Mouse (Mus musculus): ENCODE results near the gene Galnt2. TPM values are rescaled to one million over a fixed set of nuclear protein-coding genes. Genes with fewer than 3 reads are reported as not detected.

Galnt2 gene
- polyA plus RNA-seq, 1 experiment from 2014 or later = 60.5 TPM

DNA sequence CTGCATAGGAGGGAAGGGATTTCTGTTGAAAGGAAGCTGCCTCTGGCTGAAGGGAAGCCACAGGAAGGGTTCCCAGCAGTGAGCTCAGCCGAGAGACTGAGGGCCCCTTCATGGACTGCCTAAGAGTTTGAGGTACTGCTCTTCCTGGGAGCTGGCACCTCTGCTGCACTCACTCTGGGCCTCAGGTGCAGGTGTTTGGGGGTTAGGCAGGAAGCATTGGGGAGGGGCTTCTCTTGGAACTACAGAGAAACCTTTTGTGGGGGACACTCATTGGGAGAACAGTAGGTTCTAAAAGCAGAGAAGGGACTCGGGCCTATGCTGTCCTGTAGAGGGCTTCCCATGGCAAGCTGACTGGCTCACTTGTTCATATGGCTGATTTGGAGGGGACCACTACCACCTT is 3.3 kb downstream of the Galnt2 start:
- Histone ChIP-seq H3K9ac (ENCODE audit: low read length) (no peak overlapping the region), H3K27ac (replicated peaks in 1 of 2; ENCODE audit: control insufficient read depth in 1 of 2, insufficient read depth in 1 of 2, low read depth in 2 of 2, low read length in 2 of 2) (no peak overlapping the region), H3K4me1 (ENCODE audit: control insufficient read depth in 2 of 2, insufficient read depth in 2 of 2, low read length in 2 of 2) (peaks cover 26 to 50% of the 10 kb centered on the region in 2 experiments), H3K9me3 (ENCODE audit: control insufficient read depth, low read length) (no peaks in the 10 kb centered on the region), H3K27me3 (ENCODE audit: control insufficient read depth, insufficient read depth, low read length) (no peaks in the 10 kb centered on the region), H3K4me2 (ENCODE audit: low read length) (no peak overlapping the region), H3K4me3 (ENCODE audit: control insufficient read depth in 1 of 2, insufficient read depth in 1 of 2, low read depth in 1 of 2, low read length in 2 of 2) (no peak overlapping the region), H3K36me3 (ENCODE audit: control insufficient read depth, insufficient read depth, low read length) (no peaks in the 10 kb centered on the region)
- 61% methylated on average over 2 of the region's 2 CpGs for WGBS
- ATAC-seq (ENCODE audit: insufficient number of reproducible peaks, insufficient read depth, low FRiP score, low read depth) = no peak

GRCm38 (mm10) chr8:124235536-124235935 is 4.3 kb downstream of the Galnt2 start:
- WGBS = 81% methylated on average over 4 of the region's 4 CpGs
- H3K9me3 ChIP-seq (ENCODE audit: control insufficient read depth, low read length) = no peaks in the 10 kb centered on the region
- no peak overlapping the region for H3K4me2 ChIP-seq (ENCODE audit: low read length)
- H3K4me3 ChIP-seq (ENCODE audit: control insufficient read depth in 1 of 2, insufficient read depth in 1 of 2, low read depth in 1 of 2, low read length in 2 of 2) = no peak overlapping the region
- H3K27me3 ChIP-seq (ENCODE audit: control insufficient read depth, insufficient read depth, low read length) = no peaks in the 10 kb centered on the region
- no peak for ATAC-seq (ENCODE audit: insufficient number of reproducible peaks, insufficient read depth, low FRiP score, low read depth)
- no peak overlapping the region for H3K9ac ChIP-seq (ENCODE audit: low read length)
- no peak overlapping the region for H3K27ac ChIP-seq (replicated peaks in 1 of 2; ENCODE audit: control insufficient read depth in 1 of 2, insufficient read depth in 1 of 2, low read depth in 2 of 2, low read length in 2 of 2)
- no peaks in the 10 kb centered on the region for H3K36me3 ChIP-seq (ENCODE audit: control insufficient read depth, insufficient read depth, low read length)
- peaks cover 27 to 52% of the 10 kb centered on the region in 2 experiments for H3K4me1 ChIP-seq (ENCODE audit: control insufficient read depth in 2 of 2, insufficient read depth in 2 of 2, low read length in 2 of 2)

DNA sequence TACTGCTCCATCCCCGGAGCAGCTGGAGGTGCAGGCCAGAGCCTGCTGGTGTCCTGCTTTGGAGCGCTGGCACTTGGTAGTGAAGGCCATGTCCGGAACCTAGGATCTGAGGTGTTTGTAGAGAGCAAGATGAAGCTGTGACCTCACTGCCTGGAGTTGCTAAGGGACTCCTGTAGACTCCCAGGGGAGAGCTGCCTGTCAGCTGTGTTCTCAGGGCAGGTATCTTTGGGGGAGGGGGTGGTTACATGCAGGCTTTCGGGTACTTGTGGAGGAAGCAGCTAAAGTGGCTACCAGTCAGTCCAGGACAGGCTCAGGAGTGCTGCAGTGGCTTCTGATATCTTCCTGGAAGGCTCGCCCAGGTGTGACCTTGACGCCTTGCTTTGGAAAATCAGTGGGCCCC is 8.2 kb downstream of the Galnt2 start:
- Histone ChIP-seq H3K4me3 (ENCODE audit: control insufficient read depth in 1 of 2, insufficient read depth in 1 of 2, low read depth in 1 of 2, low read length in 2 of 2) (no peak overlapping the region), H3K4me1 (ENCODE audit: control insufficient read depth in 2 of 2, insufficient read depth in 2 of 2, low read length in 2 of 2) (peaks cover 27 to 40% of the 10 kb centered on the region in 2 experiments), H3K27me3 (ENCODE audit: control insufficient read depth, insufficient read depth, low read length) (no peaks in the 10 kb centered on the region), H3K27ac (replicated peaks in 1 of 2; ENCODE audit: control insufficient read depth in 1 of 2, insufficient read depth in 1 of 2, low read depth in 2 of 2, low read length in 2 of 2) (no peak overlapping the region), H3K9me3 (ENCODE audit: control insufficient read depth, low read length) (peaks cover 7% of the 10 kb centered on the region), H3K4me2 (ENCODE audit: low read length) (no peak overlapping the region), H3K9ac (ENCODE audit: low read length) (no peak overlapping the region), H3K36me3 (ENCODE audit: control insufficient read depth, insufficient read depth, low read length) (no peaks in the 10 kb centered on the region)
- 64% methylated on average over 6 of the region's 6 CpGs for WGBS
- no peak for ATAC-seq (ENCODE audit: insufficient number of reproducible peaks, insufficient read depth, low FRiP score, low read depth)

DNA sequence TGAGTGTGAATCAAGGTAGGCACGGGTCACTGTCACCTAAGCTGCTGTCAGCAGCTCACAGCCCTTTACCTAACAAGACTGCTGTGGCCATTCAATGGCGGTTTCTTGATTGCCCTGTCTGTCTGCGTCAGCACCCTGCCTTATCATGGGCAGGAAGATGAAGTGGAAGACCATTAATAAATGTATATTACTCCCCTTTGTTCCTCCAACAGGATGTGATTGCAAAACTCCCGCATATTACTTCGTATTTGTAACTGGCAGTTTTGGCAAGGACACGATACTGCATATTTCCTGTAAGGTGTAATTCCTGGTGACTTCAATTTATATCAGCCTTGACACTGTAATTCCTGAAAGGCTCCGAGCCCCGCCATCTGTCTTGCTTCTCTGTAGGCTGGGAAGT is 9.7 kb downstream of the Galnt2 start:
- no peak overlapping the region for H3K4me3 ChIP-seq (ENCODE audit: control insufficient read depth in 1 of 2, insufficient read depth in 1 of 2, low read depth in 1 of 2, low read length in 2 of 2)
- peaks cover 27 to 35% of the 10 kb centered on the region in 2 experiments for H3K4me1 ChIP-seq (ENCODE audit: control insufficient read depth in 2 of 2, insufficient read depth in 2 of 2, low read length in 2 of 2)
- no peak for ATAC-seq (ENCODE audit: insufficient number of reproducible peaks, insufficient read depth, low FRiP score, low read depth)
- no peak overlapping the region for H3K4me2 ChIP-seq (ENCODE audit: low read length)
- H3K36me3 ChIP-seq (ENCODE audit: control insufficient read depth, insufficient read depth, low read length) = no peaks in the 10 kb centered on the region; the same call in 1 of the 2 replicates
- no peak overlapping the region for H3K9ac ChIP-seq (ENCODE audit: low read length)
- H3K27ac ChIP-seq (replicated peaks in 1 of 2; ENCODE audit: control insufficient read depth in 1 of 2, insufficient read depth in 1 of 2, low read depth in 2 of 2, low read length in 2 of 2) = no peak overlapping the region; a peak in 1 of 4 replicates
- H3K9me3 ChIP-seq (ENCODE audit: control insufficient read depth, low read length) = peaks cover 7% of the 10 kb centered on the region
- no peaks in the 10 kb centered on the region for H3K27me3 ChIP-seq (ENCODE audit: control insufficient read depth, insufficient read depth, low read length)
- 31% methylated on average over 8 of the region's 8 CpGs for WGBS

DNA sequence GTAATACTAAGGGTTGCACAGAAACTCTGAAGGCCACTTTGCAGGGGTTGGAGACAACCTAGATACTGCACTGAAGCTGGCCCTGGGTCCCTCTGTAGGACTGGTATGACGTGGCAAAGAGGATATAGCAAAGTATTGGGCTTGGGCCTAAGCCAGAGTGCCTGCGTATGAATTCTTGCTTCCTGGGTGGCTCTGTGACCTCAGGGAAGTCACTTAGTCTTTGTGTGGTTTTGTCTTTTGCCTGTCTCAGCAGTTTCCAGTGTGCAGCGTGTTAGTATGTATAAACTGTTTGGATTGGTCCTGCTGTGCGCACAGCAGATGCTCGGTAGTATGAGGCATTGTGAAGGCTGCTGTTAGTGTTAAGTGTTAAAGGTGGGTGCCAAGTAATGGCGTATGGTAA is 11.0 kb downstream of the Galnt2 start:
- H3K4me1 ChIP-seq (ENCODE audit: control insufficient read depth in 2 of 2, insufficient read depth in 2 of 2, low read length in 2 of 2) = peaks cover 27 to 38% of the 10 kb centered on the region in 2 experiments
- H3K4me2 ChIP-seq (ENCODE audit: low read length) = no peak overlapping the region
- H3K27me3 ChIP-seq (ENCODE audit: control insufficient read depth, insufficient read depth, low read length) = no peaks in the 10 kb centered on the region
- no peaks in the 10 kb centered on the region; the same call in 1 of the 2 replicates for H3K36me3 ChIP-seq (ENCODE audit: control insufficient read depth, insufficient read depth, low read length)
- 86% methylated on average over 6 of the region's 6 CpGs for WGBS
- peaks cover 7% of the 10 kb centered on the region for H3K9me3 ChIP-seq (ENCODE audit: control insufficient read depth, low read length)
- no peak overlapping the region for H3K9ac ChIP-seq (ENCODE audit: low read length)
- no peak for ATAC-seq (ENCODE audit: insufficient number of reproducible peaks, insufficient read depth, low FRiP score, low read depth)
- no peak overlapping the region for H3K27ac ChIP-seq (replicated peaks in 1 of 2; ENCODE audit: control insufficient read depth in 1 of 2, insufficient read depth in 1 of 2, low read depth in 2 of 2, low read length in 2 of 2)
- H3K4me3 ChIP-seq (ENCODE audit: control insufficient read depth in 1 of 2, insufficient read depth in 1 of 2, low read depth in 1 of 2, low read length in 2 of 2) = no peak overlapping the region

- no peak overlapping the region for H3K27ac ChIP-seq (replicated peaks in 1 of 2; ENCODE audit: control insufficient read depth in 1 of 2, insufficient read depth in 1 of 2, low read depth in 2 of 2, low read length in 2 of 2)
- WGBS = 91% methylated on average over 5 of the region's 5 CpGs
- H3K4me3 ChIP-seq (ENCODE audit: control insufficient read depth in 1 of 2, insufficient read depth in 1 of 2, low read depth in 1 of 2, low read length in 2 of 2) = no peak overlapping the region
- no peaks in the 10 kb centered on the region; the same call in 1 of the 2 replicates for H3K36me3 ChIP-seq (ENCODE audit: control insufficient read depth, insufficient read depth, low read length)
- no peak for ATAC-seq (ENCODE audit: insufficient number of reproducible peaks, insufficient read depth, low FRiP score, low read depth)
- H3K27me3 ChIP-seq (ENCODE audit: control insufficient read depth, insufficient read depth, low read length) = no peaks in the 10 kb centered on the region
- H3K4me1 ChIP-seq (ENCODE audit: control insufficient read depth in 2 of 2, insufficient read depth in 2 of 2, low read length in 2 of 2) = peaks cover 27 to 38% of the 10 kb centered on the region in 2 experiments
- H3K9ac ChIP-seq (ENCODE audit: low read length) = no peak overlapping the region
- H3K9me3 ChIP-seq (ENCODE audit: control insufficient read depth, low read length) = peaks cover 7% of the 10 kb centered on the region
- no peak overlapping the region for H3K4me2 ChIP-seq (ENCODE audit: low read length)
Observed at GRCm38 (mm10) chr8:124242913-124243312, 11.7 kb downstream of the Galnt2 start.

DNA sequence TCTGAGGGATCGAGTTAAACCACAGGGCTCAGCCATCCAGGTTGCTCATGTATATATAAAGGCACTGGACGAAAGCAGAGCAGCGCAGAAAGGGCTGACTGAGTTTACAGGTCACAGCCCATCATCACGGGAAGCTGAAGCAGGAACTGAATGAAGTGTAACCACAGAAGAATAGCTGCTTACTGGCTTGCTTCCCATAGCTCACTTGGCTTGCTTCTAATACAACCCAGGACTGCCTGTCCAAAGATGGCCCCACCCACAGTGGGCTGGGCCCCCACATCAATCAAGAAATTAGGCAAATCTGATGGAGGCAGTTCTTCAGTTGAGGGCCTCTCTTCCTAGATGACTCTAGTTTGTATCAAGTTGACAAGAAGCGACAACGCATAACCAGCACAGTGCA is 16.4 kb downstream of the Galnt2 start:
- Histone ChIP-seq H3K36me3 (ENCODE audit: control insufficient read depth, insufficient read depth, low read length) (no peaks in the 10 kb centered on the region; the same call in 1 of the 2 replicates), H3K9me3 (ENCODE audit: control insufficient read depth, low read length) (peaks cover 7% of the 10 kb centered on the region), H3K4me1 (ENCODE audit: control insufficient read depth in 2 of 2, insufficient read depth in 2 of 2, low read length in 2 of 2) (peaks cover 10 to 26% of the 10 kb centered on the region in 2 experiments; a peak in 3 of 4 replicates), H3K9ac (ENCODE audit: low read length) (no peak overlapping the region), H3K4me2 (ENCODE audit: low read length) (no peak overlapping the region), H3K27ac (replicated peaks in 1 of 2; ENCODE audit: control insufficient read depth in 1 of 2, insufficient read depth in 1 of 2, low read depth in 2 of 2, low read length in 2 of 2) (no peak overlapping the region), H3K27me3 (ENCODE audit: control insufficient read depth, insufficient read depth, low read length) (no peaks in the 10 kb centered on the region), H3K4me3 (ENCODE audit: control insufficient read depth in 1 of 2, insufficient read depth in 1 of 2, low read depth in 1 of 2, low read length in 2 of 2) (no peak overlapping the region)
- no peak for ATAC-seq (ENCODE audit: insufficient number of reproducible peaks, insufficient read depth, low FRiP score, low read depth)
- 85% methylated on average over 6 of the region's 6 CpGs for WGBS

DNA sequence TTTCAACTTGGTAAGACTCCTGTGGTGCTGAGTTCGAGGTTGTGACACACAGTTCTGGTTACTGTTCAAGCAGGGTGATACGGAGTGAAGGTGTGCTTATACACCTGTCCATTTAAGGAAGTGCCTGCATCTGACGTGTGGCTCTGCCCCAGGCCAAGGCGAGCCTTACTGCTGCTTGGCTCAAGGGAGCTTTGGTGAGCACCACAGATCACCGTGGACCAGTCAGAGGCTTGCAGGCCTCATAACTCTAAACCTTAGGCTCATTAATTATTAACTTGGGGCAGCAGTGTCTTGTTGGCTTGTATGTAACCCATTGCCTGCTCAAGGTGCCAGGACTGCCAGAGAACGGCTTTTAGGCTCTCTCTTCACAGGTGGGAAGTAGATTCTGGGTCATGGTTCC is 17.5 kb downstream of the Galnt2 start:
- ATAC-seq (ENCODE audit: insufficient number of reproducible peaks, insufficient read depth, low FRiP score, low read depth) = no peak
- WGBS = 87% methylated on average over 6 of the region's 6 CpGs

More for the DNA sequence above, 17.5 kb downstream of the Galnt2 start:
- Histone ChIP-seq H3K27me3 (ENCODE audit: control insufficient read depth, insufficient read depth, low read length) (no peaks in the 10 kb centered on the region), H3K27ac (replicated peaks in 1 of 2; ENCODE audit: control insufficient read depth in 1 of 2, insufficient read depth in 1 of 2, low read depth in 2 of 2, low read length in 2 of 2) (no peak overlapping the region), H3K9me3 (ENCODE audit: control insufficient read depth, low read length) (peaks cover 7% of the 10 kb centered on the region), H3K4me2 (ENCODE audit: low read length) (no peak overlapping the region), H3K36me3 (ENCODE audit: control insufficient read depth, insufficient read depth, low read length) (no peaks in the 10 kb centered on the region; the same call in 1 of the 2 replicates), H3K9ac (ENCODE audit: low read length) (no peak overlapping the region), H3K4me1 (ENCODE audit: control insufficient read depth in 2 of 2, insufficient read depth in 2 of 2, low read length in 2 of 2) (peaks cover 10 to 27% of the 10 kb centered on the region in 2 experiments; a peak in 3 of 4 replicates), H3K4me3 (ENCODE audit: control insufficient read depth in 1 of 2, insufficient read depth in 1 of 2, low read depth in 1 of 2, low read length in 2 of 2) (no peak overlapping the region)

Data from heart, embryonic 14.5 days (tissue).